Mouse (Mus musculus) B cell, adult 67 days (primary cell): ENCODE measurements around the gene Fitm2. TPM values are rescaled to one million over a fixed set of nuclear protein-coding genes. Genes with fewer than 3 reads are reported as not detected.

ENCODE experiments used
- total RNA-seq, 2 experiments: library from RNA; stranded (reverse); gene quantifications; 4 replicates each; pipeline ENCODE4 v1.2.4; 2023

Fitm2 gene
- total RNA-seq: 1 to 10 TPM; 4.9 to 5.5 TPM

DNA sequence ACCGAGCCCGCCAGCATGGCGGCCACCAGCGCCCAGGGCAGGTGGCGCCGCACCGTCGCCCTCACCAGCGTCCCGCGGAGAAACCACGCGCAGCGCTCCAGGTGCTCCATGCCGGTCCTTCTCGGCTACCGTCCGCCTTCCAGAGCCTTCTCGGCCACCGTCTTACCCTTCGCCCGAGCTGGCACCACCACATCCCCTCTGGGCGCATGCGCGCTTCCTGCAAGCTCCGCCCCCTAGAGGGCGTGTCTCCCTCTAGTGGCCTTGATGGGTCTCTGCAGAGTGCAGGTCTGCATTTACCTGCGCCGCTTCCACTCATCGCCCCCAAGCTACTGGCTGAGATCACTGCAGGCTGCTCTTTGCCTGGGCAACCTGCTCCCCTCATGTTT, at the start of gene Fitm2:
Fitm2 (minus strand) TSS at position 164 of the 386 bp plus-strand sequence.

DNA sequence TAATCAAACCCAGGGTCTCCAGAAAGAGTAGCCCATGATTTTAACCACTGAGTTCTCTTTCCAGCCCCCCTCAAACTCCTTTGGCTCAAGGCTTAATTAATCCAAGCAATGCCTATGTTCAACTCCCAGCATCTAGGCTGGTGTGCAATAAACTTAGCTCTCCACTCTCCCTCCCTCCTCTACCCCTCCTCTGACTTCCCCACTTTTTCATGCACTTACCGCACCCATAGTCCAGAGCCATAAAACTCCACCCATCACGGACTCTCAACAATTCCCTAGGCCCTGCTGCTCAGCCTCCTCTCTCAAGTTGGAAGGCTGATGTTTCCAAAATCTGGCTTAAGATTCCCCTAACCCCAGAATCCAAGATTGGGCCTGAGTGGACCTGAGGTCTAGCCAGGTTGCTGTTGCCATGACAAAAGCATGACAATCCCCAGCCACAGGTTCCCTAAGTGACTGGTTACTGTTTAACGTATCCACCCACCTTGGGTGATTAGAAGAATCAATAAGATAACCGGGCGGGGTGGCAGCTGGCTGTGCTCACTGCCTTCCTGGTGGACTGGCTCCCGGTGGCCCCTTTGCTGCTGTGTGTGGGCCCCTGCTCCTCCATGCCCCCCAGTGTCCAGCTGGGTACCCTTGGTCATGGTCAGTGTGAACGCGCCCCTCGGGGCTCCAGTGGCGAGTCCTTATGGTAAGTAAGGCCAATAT, 34.0 kb upstream of the Fitm2 start, which contains the start of gene Hnf4a:
Hnf4a (plus strand) TSS at position 509 of the 705 bp plus-strand sequence.

DNA sequence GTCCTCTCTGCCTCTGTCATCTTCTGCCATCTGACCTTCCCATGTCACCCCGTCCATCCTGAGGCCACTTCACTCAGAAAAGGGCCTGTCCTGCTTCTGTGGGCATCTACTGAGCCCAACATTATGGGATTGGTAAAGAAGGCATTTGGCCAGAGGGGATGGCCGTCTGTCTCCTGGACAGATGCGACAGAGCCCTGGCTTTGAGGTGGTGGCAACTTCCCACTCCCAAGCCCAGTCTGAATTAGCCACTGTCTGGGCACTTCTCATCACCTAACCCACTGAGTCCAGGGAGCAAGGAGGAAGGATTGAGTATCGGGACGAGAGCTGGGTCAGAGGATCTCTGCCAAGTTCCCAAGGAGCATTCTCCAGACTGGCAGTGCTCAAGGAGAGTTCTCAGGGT, 19.6 kb upstream of the Fitm2 start, which contains the start of gene R3hdml:
R3hdml (plus strand) TSS at position 301 of the 400 bp plus-strand sequence.

DNA sequence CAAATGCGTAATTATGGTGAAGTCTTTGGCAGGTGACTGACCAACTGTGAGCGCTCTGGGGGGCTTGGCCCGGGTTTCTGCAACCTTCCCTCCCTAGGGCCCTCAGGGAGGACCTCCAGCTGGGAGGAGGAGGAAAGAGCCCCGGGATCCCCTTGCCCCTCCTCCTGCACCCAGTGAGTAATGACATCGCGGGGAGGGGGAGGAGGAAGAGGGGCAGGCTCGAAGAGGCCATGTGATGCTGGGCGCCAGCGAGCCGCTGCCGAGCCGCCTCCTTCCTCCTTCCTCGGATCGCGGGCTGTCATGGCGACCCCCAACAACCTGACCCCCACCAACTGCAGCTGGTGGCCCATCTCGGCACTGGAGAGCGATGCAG, 34.2 kb downstream of the Fitm2 start, which contains the start of gene Gdap1l1:
Gdap1l1 (plus strand) TSS at position 231 of the 373 bp plus-strand sequence.

DNA sequence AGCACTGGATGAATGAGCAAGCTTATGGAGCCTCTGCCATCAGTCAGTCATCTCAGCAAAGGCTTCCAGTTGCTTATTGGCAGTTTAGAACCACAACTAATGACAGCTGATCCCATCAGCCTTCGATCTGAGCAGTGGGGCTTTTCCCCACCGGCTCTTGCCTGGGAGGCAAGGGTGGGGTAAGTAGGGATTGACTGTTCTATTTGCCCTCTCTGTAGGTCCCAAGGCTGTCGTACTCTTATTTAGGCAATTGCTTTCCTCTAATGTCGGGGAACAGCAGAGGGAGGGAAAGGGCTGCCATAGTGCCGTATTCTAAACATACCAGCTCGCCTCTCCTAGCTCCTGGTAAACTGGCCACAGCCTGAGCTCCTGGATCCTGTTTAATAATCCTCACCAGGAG, 47.8 kb downstream of the Fitm2 start, which contains the start of gene Oser1:
Oser1 (minus strand) TSS at position 101 of the 400 bp plus-strand sequence.

Other genes starting within 250 kb of the Fitm2 start
- not detected for gene Jph2, start 74.6 kb downstream of the Fitm2 start, total RNA-seq
- 100 to 1,000 TPM; 117 to 132 TPM for gene Oser1, start 47.9 kb downstream of the Fitm2 start, total RNA-seq
- not detected for gene Gdap1l1, start 34.2 kb downstream of the Fitm2 start, total RNA-seq
- not detected for gene R3hdml, start 19.7 kb upstream of the Fitm2 start, total RNA-seq
- gene Hnf4a, start 34.2 kb upstream of the Fitm2 start, total RNA-seq: not detected
- 100 to 1,000 TPM; 201 to 213 TPM for gene Ttpal, start 129.7 kb upstream of the Fitm2 start, total RNA-seq
- 1,000 to 10,000 TPM; 1,513 to 1,692 TPM for gene Serinc3, start 172.5 kb upstream of the Fitm2 start, total RNA-seq
- 100 to 1,000 TPM; 251 to 253 TPM for gene Pkig, start 185.8 kb upstream of the Fitm2 start, total RNA-seq